Mouse (Mus musculus) G1E (cell line): ENCODE results near the gene Lysmd3.

Experiments used
- CTCF ChIP-seq: IDR thresholded peaks from 2 replicates; pipeline ENCODE4 v1.5.1; 2012; ENCODE audit warnings: low read depth, low read length, inconsistent platforms, mixed read lengths
- GATA1 ChIP-seq: IDR thresholded peaks from 2 replicates; pipeline ENCODE4 v1.6.1; 2012; ENCODE audit warnings: borderline replicate concordance, low read length, inconsistent platforms, mixed read lengths
- GATA2 ChIP-seq: IDR thresholded peaks from 2 replicates; pipeline ENCODE4 v1.6.1; 2012; ENCODE audit warnings: low read depth, low read length, inconsistent platforms, borderline replicate concordance
- TAL1 ChIP-seq: conservative IDR thresholded peaks from 2 replicates; pipeline ENCODE4 v1.6.1; 2012; ENCODE audit warnings: low read depth, low read length, inconsistent platforms, mixed read lengths

- TF ChIP-seq TAL1 (no peak), CTCF (no peak), GATA1 (no peak), GATA2 (no peak)
Measured at GRCm38 (mm10) chr13:81628631-81629190, 28.8 kb upstream of the Lysmd3 start.
